Mouse (Mus musculus): ENCODE measurements around the gene Ssh1.
A peak's percentile ranks its signal among the peaks of the same experiment; 100 is the strongest.

The Ssh1 gene

DNA sequence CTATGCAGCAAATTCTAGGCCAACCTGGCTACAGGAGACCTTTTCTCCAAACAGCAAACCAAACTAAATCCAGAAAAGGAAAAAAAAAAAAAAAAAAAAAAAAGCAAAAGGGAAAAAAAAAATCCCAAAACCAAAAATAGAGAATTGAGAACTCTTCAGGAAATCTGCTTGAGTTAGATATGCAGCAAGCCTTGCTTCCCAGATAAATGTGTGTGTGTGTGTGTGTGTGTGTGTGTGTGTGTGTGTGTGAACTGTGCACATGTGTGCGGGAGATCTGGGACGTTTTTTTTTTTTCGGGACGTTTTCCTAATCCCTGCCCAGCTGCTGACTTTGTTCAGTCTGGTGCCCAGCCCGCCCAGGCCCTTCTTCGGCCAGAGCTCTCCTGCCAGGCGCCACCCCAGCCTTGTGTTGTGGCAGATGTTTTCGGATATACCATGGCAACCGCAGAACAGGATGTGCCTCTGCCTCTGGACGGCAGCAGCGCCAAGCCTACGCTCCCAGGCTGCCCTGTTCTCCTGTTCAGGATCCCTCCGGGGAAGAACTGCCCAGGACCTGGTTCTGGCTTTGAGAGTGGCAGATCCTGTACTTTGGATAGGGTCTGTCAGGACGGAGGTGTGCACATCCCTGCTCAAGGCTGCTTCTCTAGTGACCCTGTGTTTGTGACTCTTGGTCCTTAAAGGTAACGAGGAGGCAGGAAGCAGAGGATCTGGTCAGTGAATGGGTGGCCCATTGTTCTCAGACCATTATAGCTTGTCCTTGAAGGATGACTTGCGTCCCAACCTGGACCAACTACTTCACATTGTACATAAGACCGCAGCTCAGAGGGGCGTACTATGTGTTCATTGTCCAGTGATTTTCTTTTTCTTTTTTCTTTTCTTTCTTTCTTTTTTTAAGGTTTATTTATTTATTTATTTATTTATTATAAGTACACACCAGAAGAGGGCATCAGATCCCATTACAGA is 62.8 kb downstream of the Ssh1 start:
- peak; percentile 93 for DNase-seq (ENCODE audit: low read depth, low spot score)

DNA sequence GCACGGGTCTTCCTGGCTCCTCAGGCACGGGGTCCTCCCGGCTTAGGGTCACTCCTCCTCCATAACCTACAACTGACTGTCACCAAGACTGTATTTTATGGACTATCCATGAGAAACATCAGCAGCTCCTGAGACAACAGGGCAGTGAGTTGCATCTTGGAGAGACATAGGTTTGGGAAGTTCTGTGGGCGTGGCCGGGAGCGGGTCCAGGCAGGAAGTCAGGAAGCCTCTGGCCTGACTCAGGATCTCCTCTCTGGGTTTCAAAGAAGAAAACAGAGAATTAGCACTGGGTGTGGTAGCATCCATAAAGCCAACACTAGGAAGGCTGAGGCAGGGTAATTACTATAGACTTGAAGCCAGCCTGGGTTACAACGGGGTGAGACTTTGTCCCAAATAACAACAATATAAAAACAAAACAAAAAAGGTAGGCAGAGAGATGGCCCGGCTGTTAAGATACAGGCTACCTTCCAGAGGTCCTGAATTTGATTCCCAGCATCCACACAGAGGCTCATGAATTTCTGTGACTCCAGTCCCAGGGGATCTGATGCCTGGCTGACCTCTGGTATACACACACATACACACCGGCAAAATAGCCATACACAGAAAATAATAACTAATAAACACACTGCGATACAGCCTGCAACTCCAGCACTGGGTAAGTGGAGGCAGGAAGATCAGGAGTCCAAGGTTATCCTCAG is 63.6 kb downstream of the Ssh1 start:
- DNase-seq (ENCODE audit: low read depth, low spot score): peak; percentile 94

DNA sequence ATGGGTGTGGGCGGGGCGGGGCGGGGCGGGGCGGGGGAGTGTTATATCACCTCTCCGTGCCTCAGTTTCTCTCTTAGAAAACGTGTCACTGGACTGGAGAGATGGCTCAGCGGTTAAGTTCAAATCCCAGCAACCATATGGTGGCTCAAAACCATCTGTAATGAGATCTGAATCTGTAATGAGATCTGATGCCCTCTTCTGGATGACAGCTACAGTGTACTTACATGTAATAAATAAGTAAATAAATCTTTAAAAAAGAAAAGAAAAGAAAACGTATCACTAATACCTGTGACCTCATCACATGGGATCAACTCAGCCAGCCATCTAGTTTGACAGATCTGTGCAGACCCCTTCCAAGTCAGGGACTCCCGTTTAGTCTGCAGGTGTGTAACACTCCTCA is 64.2 kb downstream of the Ssh1 start:
- no peak for DNase-seq (ENCODE audit: low read depth, low spot score)

DNA sequence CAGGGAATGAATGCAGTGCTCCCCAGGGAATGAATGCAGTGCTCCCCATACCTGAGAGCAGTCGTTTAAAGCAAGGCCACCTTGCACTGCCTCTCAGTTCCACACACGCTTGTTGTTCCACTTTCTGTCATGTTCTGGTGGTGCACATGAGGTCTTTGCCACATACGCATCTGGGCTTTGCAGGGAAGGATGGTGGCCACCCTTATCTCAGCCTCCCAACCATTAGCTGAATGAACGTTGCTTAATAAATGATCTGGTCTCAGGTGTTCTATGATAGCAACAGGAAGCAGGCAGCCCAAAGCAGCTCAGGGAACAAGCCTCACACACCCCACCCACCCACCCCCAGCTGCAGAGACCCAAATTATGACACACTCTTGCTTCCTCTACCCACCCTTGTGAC is 69.1 kb downstream of the Ssh1 start:
- no peak for DNase-seq (ENCODE audit: low read depth, low spot score)

DNA sequence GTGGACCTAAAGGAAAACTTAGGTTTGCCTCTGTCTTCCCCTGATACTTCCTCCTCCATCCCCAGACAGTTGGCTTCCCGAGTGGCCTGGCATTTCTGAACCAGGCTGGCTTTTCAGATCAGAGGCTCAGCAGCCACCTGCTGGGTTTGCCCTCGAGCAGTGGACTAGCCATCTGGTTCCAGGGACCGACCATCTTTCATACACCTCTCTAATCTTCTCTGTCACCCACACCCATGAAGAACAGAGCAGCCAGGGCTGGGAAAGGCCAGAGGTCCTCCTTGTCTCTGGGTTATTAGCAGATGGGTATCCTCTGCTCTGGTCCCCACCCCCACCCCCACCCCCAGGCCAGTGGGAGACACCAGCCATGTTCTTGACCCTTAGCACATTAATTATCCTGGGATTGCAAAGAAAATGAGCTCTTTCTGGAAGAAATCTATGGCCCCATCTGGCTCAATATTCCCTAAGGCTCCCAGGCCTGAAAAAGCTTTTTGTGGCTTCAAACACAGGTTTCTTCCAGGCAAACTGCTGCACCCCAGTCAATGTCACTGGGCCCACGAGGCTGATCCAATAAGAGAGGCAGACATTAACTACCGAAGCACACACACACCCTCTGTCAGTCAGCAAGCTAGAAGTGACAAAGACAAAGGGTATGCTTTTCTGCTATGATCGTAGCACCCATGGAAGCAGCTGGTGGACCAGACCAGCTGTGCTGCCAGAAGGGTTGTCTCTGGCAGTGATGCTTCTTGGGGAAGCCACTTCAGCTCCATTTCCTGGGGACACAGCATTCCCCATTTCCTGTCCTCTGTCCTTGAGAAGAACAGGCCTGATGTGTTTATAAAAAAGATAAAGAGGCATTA is 72.2 kb downstream of the Ssh1 start:
- no peak for DNase-seq (ENCODE audit: low read depth, low spot score)

DNA sequence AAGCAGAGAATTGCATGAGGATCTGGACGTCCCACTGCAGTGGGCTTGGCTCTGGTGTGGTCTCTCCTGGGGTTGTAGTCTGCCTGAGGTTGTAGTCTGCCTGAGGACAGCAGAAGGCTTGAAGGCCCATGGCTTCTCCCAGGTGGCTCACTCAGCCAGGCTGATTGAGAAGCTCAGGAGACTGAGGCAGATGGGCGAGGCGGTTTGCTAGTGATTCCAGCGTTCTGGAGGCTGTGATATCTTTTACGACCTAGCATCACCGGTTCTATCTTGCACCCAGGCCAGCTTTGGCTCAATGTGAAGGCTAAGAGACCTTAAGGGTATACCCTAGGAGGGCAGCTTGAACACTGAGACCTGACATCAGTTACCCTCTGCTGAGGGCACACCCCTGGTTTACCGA is 74.6 kb downstream of the Ssh1 start:
- no peak for DNase-seq (ENCODE audit: low read depth, low spot score)

DNA sequence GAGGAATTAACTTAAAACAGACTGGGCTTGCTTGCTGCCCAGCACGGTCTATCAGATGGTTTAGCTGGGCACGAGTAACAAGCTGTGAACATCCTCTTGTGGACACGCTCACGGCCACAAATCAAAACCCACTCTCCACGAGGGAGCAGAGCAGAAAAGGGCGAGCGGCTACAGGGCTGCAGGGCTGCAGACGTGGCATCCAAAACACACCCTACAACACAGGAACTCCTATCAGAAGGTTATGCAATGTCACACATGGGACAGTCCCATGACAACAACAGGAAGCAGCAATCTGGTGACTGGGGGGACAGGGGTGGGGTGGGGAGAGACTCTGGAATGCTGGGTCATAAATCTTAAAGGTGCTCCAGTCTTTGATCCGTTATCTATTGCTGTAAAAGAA is 75.0 kb downstream of the Ssh1 start:
- no peak for DNase-seq (ENCODE audit: low read depth, low spot score)

DNA sequence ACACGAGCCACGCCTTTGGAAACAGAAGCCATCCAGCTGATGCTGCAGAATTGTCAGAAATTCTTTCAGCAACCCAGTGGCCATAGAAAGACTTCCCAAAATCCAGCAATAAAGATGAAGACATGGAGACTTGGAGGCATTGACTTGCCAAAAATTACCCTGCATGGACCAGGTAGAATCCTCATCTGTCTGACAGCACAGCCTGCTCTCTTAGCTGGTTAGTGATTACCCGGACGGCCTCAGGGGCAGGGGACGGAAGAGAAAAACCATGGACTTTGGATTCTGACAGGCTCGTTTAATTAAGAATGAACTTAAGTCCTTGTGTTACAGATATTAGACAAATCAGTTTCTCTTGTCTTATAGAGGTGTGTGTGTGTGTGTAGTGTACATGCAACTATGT is 83.0 kb downstream of the Ssh1 start:
- no peak for DNase-seq (ENCODE audit: low read depth, low spot score)

DNA sequence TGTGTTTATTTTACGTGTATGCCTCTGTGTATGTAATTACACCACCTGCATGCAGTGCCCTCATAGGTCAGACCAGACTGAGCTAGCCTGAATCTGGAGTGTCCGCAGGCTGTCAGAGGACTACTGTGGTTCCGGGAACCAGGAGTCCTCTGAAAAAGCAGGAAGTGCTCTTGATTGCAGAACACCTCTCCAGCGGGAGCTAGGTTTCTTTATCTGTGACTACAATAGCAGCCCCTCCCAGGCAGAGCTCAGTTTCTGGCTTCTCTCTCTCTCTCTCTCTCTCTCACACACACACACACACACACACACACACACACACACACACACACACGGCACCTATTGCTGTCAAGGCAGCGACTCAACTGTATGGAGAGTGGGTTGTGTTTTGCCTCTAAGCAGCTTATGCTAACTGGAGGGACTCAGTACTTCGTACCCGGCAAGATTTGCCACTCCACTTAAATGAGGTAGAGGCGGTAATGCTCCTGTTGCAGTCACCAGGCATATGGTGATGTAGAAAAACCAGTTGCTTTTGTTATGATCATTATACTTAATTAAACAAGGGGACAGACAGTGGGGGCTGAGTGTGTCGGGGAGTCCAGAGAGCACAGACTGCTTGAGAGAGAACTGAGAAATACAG is 83.5 kb downstream of the Ssh1 start:
- no peak for DNase-seq (ENCODE audit: low read depth, low spot score)

DNA sequence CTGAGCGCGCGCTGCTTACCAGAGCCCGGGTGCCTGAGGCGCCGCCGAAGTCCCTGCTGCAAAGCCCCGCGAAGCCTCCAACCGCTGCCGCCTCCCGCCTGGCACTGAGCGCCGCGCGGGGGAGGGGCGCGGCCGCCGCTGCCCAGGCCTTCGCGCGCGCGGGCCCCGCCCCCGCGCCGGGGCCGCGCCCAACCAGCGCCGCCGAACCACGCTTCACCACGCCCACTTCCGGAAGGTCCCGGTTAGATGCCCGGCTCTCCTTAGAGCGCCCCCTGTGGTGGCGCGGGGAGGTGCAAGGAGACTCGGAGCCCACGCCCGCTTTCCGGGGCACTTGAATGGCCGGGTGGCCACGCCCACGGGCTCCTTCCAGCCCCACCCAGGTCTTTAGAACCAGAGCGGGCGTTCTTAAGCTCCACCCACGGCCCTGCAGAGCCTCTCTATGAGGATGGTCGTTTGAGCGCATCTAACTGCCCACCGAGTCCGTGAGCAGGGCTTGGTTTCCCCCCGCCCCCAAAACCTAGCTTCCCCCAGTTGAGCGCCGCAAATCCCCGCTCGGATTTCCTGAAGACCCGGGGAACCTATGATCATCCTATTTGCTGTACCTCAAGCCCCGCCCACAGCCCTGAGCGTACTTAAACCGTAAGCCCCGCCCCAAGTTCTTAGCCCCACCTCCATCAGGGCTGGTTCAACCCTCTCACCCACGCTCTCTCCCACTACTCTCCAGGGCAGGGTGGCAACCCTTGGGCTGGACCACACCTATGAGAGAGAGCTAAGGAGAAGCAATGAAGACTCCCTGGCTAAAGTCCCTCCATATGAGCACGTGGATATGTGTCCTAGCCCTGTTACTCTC is 84.9 kb downstream of the Ssh1 start, which contains the start of gene Coro1c:
Coro1c (minus strand) TSS at position 167 of the 850 bp plus-strand sequence.
- DNase-seq (ENCODE audit: low read depth, low spot score): peak; percentile 98

DNA sequence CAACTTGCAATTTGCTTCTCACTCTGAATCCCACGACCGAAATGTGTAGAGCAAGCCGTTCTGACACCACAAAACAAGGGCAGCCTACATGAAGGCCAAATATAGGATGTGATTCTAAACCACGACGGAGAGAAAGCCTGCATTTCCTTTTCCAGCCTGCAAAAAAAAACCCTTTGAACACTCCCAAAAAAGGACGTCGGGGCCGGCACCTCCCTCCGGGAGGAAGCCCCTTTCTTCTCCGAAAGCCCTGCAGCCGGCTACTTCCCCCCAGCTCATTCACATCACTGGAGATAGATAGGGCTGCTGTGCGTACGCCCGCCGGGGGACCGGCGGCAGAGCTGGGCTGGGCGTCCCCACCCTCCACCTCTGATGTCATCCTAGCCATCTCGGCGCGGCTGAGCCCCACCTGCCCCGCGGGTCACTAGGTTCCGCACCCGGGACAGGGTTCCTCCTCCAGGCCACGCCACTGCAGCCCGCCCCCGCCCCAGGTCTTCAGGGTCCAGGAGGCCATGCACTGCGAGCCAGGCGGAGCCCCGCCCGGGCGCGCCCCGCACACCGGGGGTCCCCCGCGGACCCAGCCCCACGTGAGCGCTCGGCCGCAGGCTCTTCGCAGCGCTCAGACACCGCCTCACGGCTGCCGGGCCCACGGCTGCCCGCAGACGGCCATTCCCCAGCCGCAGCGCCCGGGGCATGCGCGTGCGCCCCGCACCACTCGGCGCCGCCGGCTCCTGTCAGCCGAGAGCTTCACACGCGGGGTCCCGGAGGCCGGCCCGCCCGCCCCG is 85.7 kb downstream of the Ssh1 start:
- peak; percentile 67 for DNase-seq (ENCODE audit: low read depth, low spot score)

DNA sequence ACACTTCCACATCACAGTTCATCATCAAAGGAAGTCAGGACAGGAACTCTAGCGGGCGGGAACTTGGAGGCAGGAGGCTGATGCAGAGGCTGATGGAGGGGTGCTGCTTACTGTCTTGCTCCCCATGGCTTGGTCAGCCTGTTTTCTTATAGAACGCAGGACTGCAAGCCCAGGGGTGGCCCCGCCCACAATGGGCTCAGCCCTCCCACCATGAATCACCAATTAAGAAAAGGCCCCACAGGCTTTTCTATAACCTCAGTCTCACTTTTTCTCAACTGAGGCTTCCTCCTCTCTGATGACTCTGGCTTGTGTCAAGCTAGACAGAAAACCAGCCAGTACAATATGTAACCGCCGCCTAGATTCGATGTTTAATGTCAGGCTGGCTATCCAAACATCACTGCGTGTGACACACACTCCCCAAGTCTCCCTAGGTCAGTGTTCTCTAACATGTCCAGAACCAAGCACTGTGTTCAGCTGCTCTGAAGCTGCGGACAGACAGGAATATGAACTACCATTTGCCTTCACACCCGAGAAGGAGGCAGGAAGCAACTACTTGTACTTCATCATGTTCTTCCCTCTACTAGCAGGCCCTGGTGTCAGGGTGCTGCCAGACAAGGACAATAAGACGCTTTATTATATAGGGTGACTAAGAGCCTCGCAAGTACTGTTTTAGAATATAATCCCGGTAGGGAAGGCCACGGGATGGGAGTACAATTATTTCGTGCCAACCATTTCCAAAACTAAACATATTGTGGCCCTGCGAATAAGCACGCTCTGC is 86.5 kb downstream of the Ssh1 start:
- peak; percentile 83 for DNase-seq (ENCODE audit: low read depth, low spot score)

DNA sequence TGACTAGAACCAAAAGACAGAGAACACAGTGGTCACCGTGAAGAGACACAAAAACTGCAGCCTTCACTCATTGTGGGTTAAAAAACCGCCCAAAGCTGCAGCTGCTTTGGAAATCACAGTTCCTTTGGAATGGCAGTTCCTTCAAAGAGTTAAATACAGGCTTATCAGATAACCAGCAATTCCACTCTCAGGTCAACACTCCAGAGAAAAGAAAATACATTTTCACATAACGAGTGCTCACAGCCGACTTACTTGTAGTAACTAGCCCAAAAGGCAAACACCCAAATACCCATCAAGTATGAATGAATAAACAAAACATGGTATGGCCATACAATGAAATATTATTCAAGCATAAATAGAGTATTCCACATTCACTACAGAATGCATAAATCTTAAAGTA is 88.7 kb downstream of the Ssh1 start:
- DNase-seq (ENCODE audit: low read depth, low spot score): no peak

DNA sequence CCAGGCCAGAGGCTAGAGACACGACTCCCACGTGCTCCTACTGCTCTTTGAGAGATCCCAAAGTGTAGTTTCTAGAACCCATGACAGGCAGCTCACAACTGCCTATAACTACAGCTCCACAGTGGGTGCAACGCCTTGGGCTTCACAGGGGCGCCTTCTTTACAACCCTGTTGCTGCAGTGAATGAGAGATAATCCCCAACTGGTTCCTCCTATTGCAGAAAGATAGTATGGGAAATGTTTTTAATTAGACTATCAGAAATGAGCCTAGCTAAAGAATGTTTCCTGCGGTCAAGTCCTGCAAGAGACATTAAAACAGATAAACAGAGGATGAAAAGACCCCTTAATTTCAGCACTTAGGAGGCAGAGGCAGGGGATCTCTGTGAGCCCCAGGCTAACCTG is 90.7 kb downstream of the Ssh1 start:
- no peak for DNase-seq (ENCODE audit: low read depth, low spot score)

DNA sequence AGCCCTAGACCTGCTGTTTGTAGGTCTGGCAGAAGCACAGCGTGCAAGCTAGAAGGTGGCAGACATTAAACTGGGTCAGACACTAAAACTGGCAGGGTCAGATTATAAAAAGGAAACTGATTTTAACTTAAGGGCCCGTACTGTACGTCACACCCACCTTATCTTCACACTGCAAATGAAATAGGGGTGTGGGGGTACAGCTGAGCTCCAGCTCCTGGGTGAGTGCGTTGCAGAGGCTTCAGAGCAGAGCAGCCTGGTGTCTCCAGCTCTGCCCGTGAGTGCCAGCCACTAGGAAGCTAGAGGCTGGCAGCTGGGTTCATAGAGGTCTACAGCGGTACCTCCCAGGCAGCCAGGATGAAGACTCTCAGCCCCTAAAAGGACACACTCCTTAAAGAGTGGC is 91.7 kb downstream of the Ssh1 start:
- no peak for DNase-seq (ENCODE audit: low read depth, low spot score)

DNA sequence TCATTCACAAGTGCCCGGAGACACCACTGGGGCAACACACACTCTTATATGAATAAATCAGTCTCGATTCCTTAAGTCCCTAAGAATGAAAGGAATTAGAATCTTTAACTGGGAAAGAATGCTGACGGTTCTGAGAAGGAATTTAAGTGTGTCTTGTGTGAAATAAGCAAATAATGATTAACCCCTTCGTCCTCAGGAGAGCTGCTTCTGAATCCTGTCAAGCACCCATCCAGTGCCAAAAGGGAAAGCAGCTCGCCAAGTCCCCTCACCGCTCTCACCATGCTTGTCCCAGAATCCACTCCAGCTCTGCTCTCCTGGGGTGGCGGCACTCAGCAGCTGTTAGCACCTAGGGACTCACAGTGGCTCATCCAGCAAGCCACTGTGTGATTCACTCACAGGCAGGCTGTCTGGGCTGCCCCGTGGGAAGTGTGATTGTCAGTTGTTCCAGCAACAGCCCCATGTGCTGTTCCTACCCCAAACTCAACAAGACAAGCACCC is 92.6 kb downstream of the Ssh1 start:
- peak; percentile 72 for DNase-seq (ENCODE audit: low read depth, low spot score)

DNA sequence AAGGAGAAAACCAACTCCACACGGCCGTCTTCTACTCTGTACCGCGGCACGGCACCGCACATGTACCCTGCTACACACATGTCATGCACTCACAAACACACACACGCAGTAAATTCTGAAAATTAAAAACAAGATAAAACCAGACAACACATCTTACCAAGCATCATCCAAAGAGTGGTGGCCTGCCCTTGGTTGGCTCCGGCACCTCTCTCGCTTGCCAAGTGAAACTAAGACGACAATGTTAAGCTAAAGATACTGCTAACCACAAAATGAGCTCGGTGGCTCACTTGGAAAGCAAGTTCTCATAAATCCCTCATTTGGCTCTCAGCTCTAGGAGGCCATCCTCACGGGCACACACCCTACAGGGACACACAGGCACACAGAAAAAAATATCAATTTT is 94.2 kb downstream of the Ssh1 start:
- peak; percentile 39 for DNase-seq (ENCODE audit: low read depth, low spot score)

DNA sequence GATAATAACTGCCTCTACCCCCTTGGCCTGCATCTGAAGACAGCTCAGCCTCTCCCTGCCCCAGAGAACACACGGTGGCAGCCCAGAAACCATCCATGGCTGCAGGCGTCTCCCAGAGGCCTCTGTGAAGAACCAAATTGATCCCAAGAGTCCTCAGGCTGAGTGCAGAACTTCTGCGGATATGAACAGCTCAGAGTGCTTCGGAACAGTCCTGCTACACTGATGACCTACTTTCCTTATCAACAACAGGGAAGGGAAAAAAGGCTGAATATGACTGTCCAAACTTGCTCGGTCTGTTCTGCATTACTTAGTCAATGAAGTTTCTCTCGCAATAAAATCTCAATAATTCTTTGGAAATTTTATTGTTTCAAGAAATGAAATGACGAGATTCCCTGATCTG is 101.7 kb downstream of the Ssh1 start:
- no peak for DNase-seq (ENCODE audit: low read depth, low spot score)

DNA sequence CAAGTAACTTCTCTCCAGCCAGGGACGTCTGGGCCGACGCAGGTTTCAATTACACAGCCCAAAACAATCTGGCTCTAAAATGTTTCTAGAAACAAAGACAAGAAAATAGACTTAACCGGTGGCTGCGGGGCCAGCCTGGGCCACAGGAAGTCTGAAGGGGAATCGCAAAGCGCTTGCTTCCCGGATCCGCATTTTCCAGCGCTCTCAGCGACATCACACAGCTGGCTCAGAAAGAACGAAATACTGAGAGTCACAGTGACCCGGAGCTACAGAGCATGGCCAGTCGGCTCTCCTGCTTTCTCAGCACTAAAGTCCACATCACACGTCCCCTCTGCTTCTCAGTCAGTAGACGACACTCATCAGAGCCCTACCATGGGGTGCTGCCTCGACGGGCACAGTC is 102.8 kb downstream of the Ssh1 start:
- no peak for DNase-seq (ENCODE audit: low read depth, low spot score)
